9 mouse cellular contexts compared by ENCODE assay signal in genomic region chr12:105967806-105968205, GRCm38 (mm10). TPM values are rescaled to one million over a fixed set of nuclear protein-coding genes. Genes with fewer than 3 reads are reported as not detected.
DNase-seq lines count a peak whose midpoint lies in the region; ATAC-seq lines count a peak whose summit lies in the region.
"Had no signal": no experiment of that assay in that cellular context is flagged by ENCODE, and none has a peak within 500 bp of the region (broad histone marks: within the 10 kb centered on the region; RNA-seq: fewer than 3 reads in every experiment).

No protein-coding gene starts in this region.

- H3K4me1 ChIP-seq in liver, embryonic 11.5 days (replicated peaks; ENCODE audit: control insufficient read depth, insufficient read depth, low read length), result peaks cover 4% of the 10 kb centered on the region; the same call in 1 of the 2 replicates
- peaks cover 21% of the 10 kb centered on the region for H3K4me1 ChIP-seq in forebrain, embryonic 12.5 days
- peaks cover 16% of the 10 kb centered on the region; the same call in 1 of the 2 replicates for H3K4me1 ChIP-seq in limb, embryonic 15.5 days
- peaks cover 2% of the 10 kb centered on the region; the same call in 1 of the 2 replicates for H3K4me1 ChIP-seq in neural tube, embryonic 14.5 days (ENCODE audit: control insufficient read depth, insufficient read depth, low read length)

- H3K9ac ChIP-seq in liver, embryonic 11.5 days (ENCODE audit: low read depth, low read length), result 0 out of 2 replicates have a peak overlapping the region, but pooled peaks have one; percentile 31
- H3K9ac ChIP-seq in forebrain, embryonic 12.5 days, result 0 out of 2 replicates have a peak overlapping the region, but pooled peaks have one; percentile 3
- H3K9ac ChIP-seq in limb, embryonic 15.5 days, result no peak overlapping the region
- H3K9ac ChIP-seq in neural tube, embryonic 14.5 days (replicated peaks; ENCODE audit: low read depth, low read length), result no peak overlapping the region

- no peak overlapping the region for H3K27ac ChIP-seq in liver, embryonic 11.5 days (ENCODE audit: low read depth, low read length)
- H3K27ac ChIP-seq in forebrain, embryonic 12.5 days, result no peak overlapping the region
- no peak overlapping the region for H3K27ac ChIP-seq in limb, embryonic 15.5 days
- H3K27ac ChIP-seq in neural tube, embryonic 14.5 days (ENCODE audit: low read depth, low read length), result no peak overlapping the region

- H3K36me3 ChIP-seq in liver, embryonic 11.5 days (ENCODE audit: control insufficient read depth, insufficient read depth, low read length), result no peaks in the 10 kb centered on the region
- H3K36me3 ChIP-seq in forebrain, embryonic 12.5 days (replicated peaks), result no peaks in the 10 kb centered on the region
- no peaks in the 10 kb centered on the region for H3K36me3 ChIP-seq in limb, embryonic 15.5 days
- H3K36me3 ChIP-seq in neural tube, embryonic 14.5 days (ENCODE audit: control insufficient read depth, insufficient read depth, low read length), result no peaks in the 10 kb centered on the region

- DNase-seq in liver, embryonic 11.5 days (ENCODE audit: low spot score), result peak; percentile 44
- DNase-seq in liver, result no peak
- no peak for DNase-seq in frontal cortex, postnatal 14 days (ENCODE audit: low spot score in 2 of 2)
- no peak for DNase-seq in layer of hippocampus, adult 18-20 months (ENCODE audit: low spot score in 2 of 2)
- DNase-seq in urinary bladder, postnatal 10 days (ENCODE audit: low spot score), result no peak

- ATAC-seq in liver, embryonic 11.5 days (replicated peaks; ENCODE audit: low FRiP score), result no peak
- no peak for ATAC-seq in forebrain, embryonic 12.5 days (ENCODE audit: low FRiP score)
- ATAC-seq in limb, embryonic 15.5 days (ENCODE audit: insufficient number of reproducible peaks, low FRiP score, low TSS enrichment, low read depth), result no peak
- ATAC-seq in neural tube, embryonic 14.5 days (ENCODE audit: low read depth), result no peak
- ATAC-seq: Patski had no signal

- 11% methylated on average over 18 of the region's 18 CpGs for WGBS in liver, embryonic 11.5 days
- WGBS in forebrain, embryonic 12.5 days, result 10% methylated on average over 18 of the region's 18 CpGs
- 16% methylated on average over 18 of the region's 18 CpGs for WGBS in limb, embryonic 15.5 days
- WGBS in neural tube, embryonic 14.5 days, result 14% methylated on average over 18 of the region's 18 CpGs

- H3K4me3 ChIP-seq in liver, embryonic 11.5 days (ENCODE audit: low read depth, low read length), result peak overlapping the region; percentile 30
- no peak overlapping the region for H3K4me3 ChIP-seq in forebrain, embryonic 12.5 days (replicated peaks)
- H3K4me3 ChIP-seq in limb, embryonic 15.5 days, result peak overlapping the region; percentile 4; the same call in 1 of the 2 replicates
- H3K4me3 ChIP-seq in neural tube, embryonic 14.5 days (ENCODE audit: low read depth, low read length), result no peak overlapping the region

- H3K27me3 ChIP-seq in liver, embryonic 11.5 days (replicated peaks; ENCODE audit: control insufficient read depth, insufficient read depth, low read length), result peaks cover 17% of the 10 kb centered on the region
- H3K27me3 ChIP-seq in forebrain, embryonic 12.5 days, result peaks cover 6% of the 10 kb centered on the region; the same call in 1 of the 2 replicates
- H3K27me3 ChIP-seq in limb, embryonic 15.5 days, result peaks cover 16% of the 10 kb centered on the region; the same call in 1 of the 2 replicates
- H3K27me3 ChIP-seq in neural tube, embryonic 14.5 days (ENCODE audit: control insufficient read depth, insufficient read depth, low read length), result no peaks in the 10 kb centered on the region
- H3K27me3 ChIP-seq: Patski had no signal

- peak overlapping the region; percentile 57 for H3K4me2 ChIP-seq in liver, embryonic 11.5 days
- H3K4me2 ChIP-seq in forebrain, embryonic 12.5 days, result peak overlapping the region; percentile 41
- peak overlapping the region; percentile 27 for H3K4me2 ChIP-seq in limb, embryonic 15.5 days
- peak overlapping the region; percentile 27; the same call in 1 of the 2 replicates for H3K4me2 ChIP-seq in neural tube, embryonic 14.5 days (ENCODE audit: low read depth, low read length)

- H3K9me3 ChIP-seq in liver, embryonic 11.5 days (ENCODE audit: control insufficient read depth, low read length), result no peaks in the 10 kb centered on the region
- 0 out of 2 replicates have a peak, but pooled peaks cover 2% of the 10 kb centered on the region for H3K9me3 ChIP-seq in forebrain, embryonic 12.5 days
- H3K9me3 ChIP-seq in limb, embryonic 15.5 days, result no peaks in the 10 kb centered on the region
- no peaks in the 10 kb centered on the region for H3K9me3 ChIP-seq in neural tube, embryonic 14.5 days (ENCODE audit: control insufficient read depth, low read length)

RNA-seq across cellular contexts. Expression of gene Vrk1, which starts 42.2 kb away (rescaled TPM):
- polyA plus RNA-seq in liver, embryonic 11.5 days (2014; fragmentation: Nextera tagmentation; extraction: Ambion mirVana), result 161 and 179 TPM in 2 replicates
- polyA plus RNA-seq in forebrain, embryonic 12.5 days (2016; fragmentation: Nextera tagmentation; extraction: Ambion mirVana), result 97.7 and 106 TPM in 2 replicates
- polyA plus RNA-seq in limb, embryonic 15.5 days (2015; fragmentation: Nextera tagmentation; extraction: Ambion mirVana), result 49.1 and 51.8 TPM in 2 replicates
- polyA plus RNA-seq in neural tube, embryonic 14.5 days (2014; fragmentation: Nextera tagmentation; extraction: Ambion mirVana), result 28.8 and 32.9 TPM in 2 replicates
- total RNA-seq in layer of hippocampus, adult 18-20 months (2021), result 10 to 100 TPM; 15.5 to 17.6 TPM

Comparison
In these comparisons a context has a peak if more than half of its experiments do, and no peak if none do; other contexts are left out.
1. H3K4me3 ChIP-seq: peak in liver, embryonic 11.5 days (single experiment) and limb, embryonic 15.5 days (single experiment); none in forebrain, embryonic 12.5 days (single experiment) and neural tube, embryonic 14.5 days (single experiment).
2. H3K9ac ChIP-seq: peak in liver, embryonic 11.5 days (single experiment) and forebrain, embryonic 12.5 days (single experiment); none in limb, embryonic 15.5 days (single experiment) and neural tube, embryonic 14.5 days (single experiment).
3. Peak in every context shown above with its lines, with median percentiles within 50 percentile points of each other: H3K4me2 ChIP-seq.